Mouse (Mus musculus) gastrocnemius, adult 18-20 months (tissue): ENCODE measurements around the gene Dok1. TPM values are rescaled to one million over a fixed set of nuclear protein-coding genes. Genes with fewer than 3 reads are reported as not detected.
A peak's percentile ranks its signal among the peaks of the same experiment; 100 is the strongest.

Experiments used
- DNase-seq: peaks from one replicate; pipeline ENCODE4 v3.0.0; 2021; ENCODE audit warnings: low spot score
- long read RNA-seq, 2 experiments: library from polyadenylated mRNA; stranded (forward); transcript quantifications; one replicate each; pipeline ENCODE4 v2.0.0; 2021
- total RNA-seq, 2 experiments: library from RNA; stranded (reverse); gene quantifications; 2 replicates each; pipeline ENCODE4 v1.2.3; 2021

Dok1 gene
- total RNA-seq, result 1 to 10 TPM; 1.1 to 1.4 TPM
- long read RNA-seq, experiment 1, partial matches to known transcripts, result 0 of 2 reads
- long read RNA-seq, experiment 1, other reads (novel, unspliced or antisense), result 1 of 2 reads
- long read RNA-seq, experiment 2, partial matches to known transcripts, result 0 of 1 reads
- long read RNA-seq, experiment 2, other reads (novel, unspliced or antisense), result 1 of 1 reads

DNA sequence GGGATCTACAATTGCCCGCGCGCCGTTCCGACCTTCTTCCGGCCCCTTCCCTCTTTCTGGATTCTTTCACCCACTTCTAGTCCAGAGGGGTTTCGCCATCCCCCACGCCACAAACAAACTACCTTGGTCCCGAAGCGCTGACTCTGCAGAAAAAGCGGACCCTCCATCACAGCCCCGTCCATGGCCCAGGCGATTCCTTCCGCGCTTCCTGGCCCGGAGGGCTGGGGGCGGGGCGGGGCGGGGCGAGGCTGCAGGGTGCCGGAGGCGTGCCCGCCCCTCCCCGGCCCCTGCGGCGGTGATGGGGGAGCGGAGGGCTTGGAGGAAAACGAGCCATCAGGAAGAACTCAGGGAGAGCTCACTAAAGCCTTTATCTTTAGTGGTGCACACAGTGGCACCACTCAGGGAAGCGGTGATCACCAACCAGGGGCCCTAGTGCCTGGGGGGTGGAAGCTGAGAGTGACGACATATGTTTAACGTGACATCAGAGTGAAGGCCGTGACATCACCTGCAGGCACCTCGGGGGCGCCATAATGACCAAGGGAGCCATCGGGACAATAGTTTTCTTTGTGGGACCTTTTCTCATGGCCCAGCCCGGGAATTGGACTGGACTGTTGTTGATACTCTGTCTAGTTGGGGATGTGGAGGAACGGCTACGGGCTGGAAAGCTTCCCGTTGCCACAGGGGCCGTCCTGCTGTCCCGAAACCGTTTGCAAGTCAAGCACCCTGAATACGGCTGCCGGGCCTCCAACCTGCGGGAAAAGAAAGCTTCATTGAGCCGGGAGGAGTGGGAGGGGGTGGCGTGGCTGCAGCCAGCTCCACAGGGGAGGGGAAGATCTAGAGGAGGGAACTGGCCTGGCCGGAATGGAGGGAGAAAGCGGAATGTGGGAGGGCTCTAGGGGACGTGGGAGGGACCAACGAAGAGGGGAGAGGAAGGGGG lies at the start of gene Dok1, which contains the start of gene Loxl3:
Gene Dok1 (minus strand): TSS at position 223 of the 937 bp plus-strand sequence.
Gene Loxl3 (plus strand): TSS at position 925 of the 937 bp plus-strand sequence.
- peak; percentile 76 for DNase-seq

- DNase-seq, result no peak
These were observed 46.9 kb upstream of the Dok1 start for GRCm38 (mm10) chr6:83080210-83080609.

DNA sequence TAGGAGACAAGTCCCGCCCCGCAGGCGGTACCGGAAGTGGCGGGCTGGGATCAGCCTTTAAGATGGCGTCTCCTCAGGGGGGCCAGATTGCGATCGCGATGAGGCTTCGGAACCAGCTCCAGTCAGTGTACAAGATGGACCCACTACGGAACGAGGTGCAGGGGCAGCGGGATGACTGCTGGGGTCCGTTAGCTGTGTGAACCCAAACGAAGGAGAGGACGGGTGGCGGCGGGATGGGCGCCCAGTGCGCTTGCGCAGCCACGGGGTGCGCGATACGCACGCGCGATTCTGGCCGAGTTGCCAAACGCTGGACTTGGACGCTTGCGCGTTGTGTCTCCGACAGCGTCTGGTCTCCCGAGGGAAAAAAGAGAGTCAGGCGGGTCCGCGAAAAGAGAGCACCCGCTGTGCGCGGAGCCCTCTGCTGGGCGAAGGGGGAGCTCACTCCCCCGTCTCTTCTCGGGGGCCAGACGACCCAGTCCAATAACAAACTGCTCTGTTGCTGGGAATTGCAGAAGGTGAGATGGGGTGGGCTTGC lies 45.1 kb upstream of the Dok1 start:
- DNase-seq, result peak; percentile 99

DNA sequence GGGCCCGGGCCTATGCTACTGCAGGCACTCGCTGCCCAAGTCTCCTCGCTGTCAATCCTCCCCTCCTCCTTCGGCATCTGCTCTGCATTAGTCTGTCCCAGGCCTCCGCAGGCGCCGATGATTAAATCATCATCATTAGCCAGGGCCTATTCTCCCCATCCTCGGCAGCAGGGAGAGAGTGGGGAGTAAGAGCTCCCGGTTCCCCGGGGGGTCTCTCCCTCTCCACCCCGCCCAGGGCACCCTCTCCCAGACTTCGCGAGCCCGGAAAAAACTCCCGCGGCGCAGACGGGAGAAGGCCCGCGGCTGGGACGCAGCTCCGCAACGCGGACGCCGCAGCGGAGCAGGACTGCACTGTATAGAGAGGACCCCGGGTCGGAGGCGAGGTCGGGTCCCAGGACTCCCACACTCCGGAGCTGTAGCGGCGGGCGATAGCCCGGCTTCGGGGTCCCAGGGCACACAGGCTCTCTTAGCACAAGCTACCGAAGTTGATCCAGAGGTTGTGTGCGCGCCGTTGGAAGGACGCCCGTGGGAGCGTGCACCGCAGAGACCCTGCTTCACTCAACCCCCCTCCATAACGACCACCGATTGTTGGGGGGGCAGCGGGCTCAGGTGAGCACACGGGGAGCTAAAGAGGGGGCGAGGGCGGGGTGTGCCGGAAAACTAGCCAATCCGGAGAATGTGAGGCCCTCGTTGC lies 44.5 kb upstream of the Dok1 start, which contains the start of gene Pcgf1:
Gene Pcgf1 (plus strand): TSS at position 240 of the 694 bp plus-strand sequence.
- DNase-seq, result no peak

- no peak for DNase-seq
These were observed 41.7 kb upstream of the Dok1 start for GRCm38 (mm10) chr6:83074979-83075378.

GRCm38 (mm10) chr6:83071220-83071619 lies 37.9 kb upstream of the Dok1 start:
- no peak for DNase-seq

GRCm38 (mm10) chr6:83070311-83071219 lies 37.3 kb upstream of the Dok1 start:
- DNase-seq, result no peak

GRCm38 (mm10) chr6:83070247-83070310 lies 36.8 kb upstream of the Dok1 start, which contains the start of gene Tlx2:
Gene Tlx2, minus strand, starts transcription at chr6:83070293.
- DNase-seq, result no peak

- DNase-seq, result no peak
These were observed 36.4 kb upstream of the Dok1 start for GRCm38 (mm10) chr6:83069488-83070246.

DNA sequence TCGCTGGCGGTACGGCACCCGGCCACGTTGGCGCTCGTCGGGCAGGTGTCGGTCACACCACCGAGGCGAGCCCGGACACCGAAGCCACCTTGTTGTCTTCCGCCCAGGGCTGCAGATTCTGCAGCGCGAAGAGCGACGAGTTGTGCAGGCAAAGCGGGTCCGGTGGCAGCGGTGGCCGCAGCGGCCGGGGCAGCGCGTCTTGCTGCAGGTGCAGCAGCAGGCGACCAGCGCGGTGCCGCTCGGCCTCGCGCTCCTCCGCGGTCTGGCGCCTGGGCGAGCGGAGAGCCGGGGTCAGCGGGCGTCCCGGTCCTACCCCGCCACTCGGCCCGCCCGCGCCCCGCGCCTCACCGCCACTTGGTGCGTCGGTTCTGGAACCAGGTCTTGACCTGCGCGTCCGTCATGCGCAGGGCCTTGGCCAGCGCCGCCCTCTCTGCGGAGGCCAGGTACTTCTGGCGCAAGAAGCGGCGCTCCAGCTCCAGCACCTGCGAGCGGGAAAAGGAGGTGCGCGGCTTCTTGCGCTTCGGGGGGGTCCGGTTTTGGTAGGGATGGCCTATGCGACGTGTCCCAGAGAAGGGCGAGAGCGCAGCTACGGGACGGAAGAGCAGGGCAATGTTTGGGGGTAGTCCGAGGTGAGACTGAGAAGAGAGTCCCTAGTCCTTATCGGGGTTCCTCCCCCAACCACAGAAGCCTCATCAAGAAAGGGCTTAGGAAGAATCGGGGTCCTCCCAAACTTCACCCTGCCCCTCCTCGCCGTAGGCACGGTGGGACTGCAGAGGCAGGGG lies 35.6 kb upstream of the Dok1 start:
- no peak for DNase-seq

DNA sequence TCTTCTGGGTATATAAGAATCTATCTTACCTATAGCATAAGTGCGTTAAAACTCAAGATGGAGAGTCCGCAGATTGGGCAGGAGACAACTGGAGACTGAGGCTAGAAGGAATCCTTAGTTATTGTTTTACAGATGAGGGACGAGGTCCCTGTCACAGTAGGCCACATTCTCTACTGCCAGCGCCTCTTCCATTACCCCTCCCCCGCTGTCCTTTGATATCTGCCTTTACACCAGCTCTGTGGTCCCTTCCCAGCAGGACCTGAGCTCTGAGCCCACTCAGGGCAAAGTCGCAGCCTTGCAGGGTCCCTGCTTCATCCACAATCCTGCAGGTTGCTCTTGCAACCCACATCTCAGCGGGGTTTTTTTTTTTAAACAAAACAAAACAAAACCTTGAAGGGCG lies 35.0 kb upstream of the Dok1 start:
- DNase-seq, result no peak

- DNase-seq, result no peak
These were observed 33.2 kb upstream of the Dok1 start for GRCm38 (mm10) chr6:83066441-83066840.

DNA sequence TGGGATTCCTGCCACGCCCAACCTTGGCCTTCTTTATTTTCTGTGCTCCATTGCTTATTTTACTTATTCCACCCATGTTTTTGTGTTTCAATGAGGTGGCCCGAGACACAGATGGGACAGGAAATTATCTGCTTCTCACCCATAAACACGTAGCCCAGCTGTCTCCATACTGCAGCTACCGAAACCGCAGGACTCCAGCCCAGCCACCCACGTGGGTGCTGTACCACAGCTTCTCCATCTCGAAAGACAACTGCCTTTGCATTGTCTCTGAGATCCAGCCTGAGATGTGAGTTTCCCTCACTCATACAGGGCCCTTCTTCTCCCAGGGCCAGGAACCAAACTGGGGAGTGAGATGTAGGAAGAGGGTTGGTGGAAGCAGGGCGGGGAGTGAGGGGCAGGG lies 32.7 kb upstream of the Dok1 start:
- DNase-seq, result no peak

DNA sequence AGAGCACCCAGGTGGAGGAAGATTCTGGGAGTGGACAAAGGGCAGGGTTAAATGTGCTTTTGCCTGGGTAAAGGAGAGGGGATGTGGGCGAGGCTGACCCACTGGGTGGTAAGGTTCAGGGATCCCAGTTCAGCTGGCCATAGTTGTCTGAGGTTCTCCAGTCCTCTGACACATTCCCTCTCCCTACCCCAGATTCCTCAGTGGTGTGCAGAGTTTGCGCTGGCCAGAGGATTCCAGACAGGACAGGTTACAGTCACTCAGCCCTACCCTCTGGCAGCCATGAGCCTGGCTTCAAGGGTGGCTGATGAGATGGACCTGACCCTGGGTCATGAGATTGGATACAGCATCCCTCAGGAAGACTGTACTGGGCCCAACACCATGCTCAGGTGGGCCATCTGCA lies 25.5 kb upstream of the Dok1 start:
- DNase-seq, result no peak

DNA sequence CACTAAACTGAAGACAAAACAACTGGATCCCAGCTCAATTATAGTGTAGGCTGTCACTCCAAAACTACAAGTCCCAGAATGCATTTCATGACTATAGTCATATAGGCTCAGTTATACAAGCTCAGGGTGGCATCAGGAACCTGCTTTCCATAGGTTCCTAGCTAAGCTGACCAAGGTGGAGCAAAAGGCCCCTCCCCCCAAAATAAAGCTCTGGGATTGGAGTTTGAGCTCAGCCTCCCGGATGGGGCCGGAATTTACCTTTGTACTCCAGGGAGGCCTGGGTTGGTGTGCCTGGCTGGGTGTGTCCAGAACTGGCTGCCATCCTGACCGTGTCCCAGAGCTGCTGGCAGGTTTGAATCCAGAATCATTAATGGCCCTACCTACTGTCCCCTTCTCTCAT lies 24.5 kb upstream of the Dok1 start, which contains the start of gene Dqx1:
Gene Dqx1 (plus strand): TSS at position 55 of the 400 bp plus-strand sequence.
- no peak for DNase-seq

- no peak for DNase-seq
These were observed 21.7 kb upstream of the Dok1 start, which contains the start of gene Htra2 for GRCm38 (mm10) chr6:83054871-83055431. Gene Htra2, minus strand, starts transcription at chr6:83055273.

DNA sequence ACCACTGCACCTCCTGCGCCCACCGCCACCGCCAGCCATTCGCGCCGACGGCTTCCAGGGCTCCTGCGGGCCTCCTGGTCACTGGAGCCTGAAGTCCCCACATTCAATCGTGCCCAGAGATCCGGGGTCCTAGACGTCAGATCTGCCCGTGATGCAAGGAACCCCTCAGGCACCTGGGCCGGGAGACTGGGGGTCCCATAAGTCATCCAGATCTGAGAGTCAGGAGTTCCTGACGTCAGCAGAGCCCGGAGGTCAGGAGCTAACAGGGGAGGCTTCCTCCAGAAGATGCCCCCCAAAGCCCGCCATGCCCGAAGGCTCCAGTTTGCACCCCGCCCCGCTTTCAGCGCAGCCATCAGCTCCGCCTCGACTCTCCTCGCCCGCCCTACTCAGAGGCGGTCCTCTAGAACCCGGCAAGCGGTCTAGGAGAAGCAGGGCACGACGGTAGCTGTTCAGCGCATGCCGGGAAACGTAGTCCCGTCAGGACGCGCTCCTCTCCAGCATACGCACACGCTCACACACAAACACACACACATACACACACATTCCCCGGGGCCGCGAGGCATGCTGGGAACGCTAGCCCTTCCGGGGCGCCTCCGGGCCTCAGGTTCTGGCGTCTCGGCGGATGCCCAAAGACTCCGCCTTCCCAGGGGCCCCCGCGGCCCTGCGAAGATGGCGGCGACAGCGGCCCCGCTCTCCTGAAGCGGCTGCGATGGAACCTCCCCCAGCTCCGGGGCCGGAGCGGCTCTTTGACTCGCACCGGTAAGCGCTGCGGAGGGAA lies 21.0 kb upstream of the Dok1 start, which contains the start of gene Aup1:
Gene Aup1 (plus strand): TSS at position 448 of the 778 bp plus-strand sequence.
- peak; percentile 97 for DNase-seq
